Mouse (Mus musculus) myocyte (in vitro differentiated cells): Measurements from ENCODE around the gene Elac2. TPM values are rescaled to one million over a fixed set of nuclear protein-coding genes. Genes with fewer than 3 reads are reported as not detected.

ENCODE experiments used
- H3K27me3 ChIP-seq: one replicate; pipeline ENCODE4 v1.6.1; 2011; ENCODE audit not compliant: control insufficient read depth, insufficient read depth, insufficient read length
- H3K36me3 ChIP-seq: one replicate; pipeline ENCODE4 v1.6.1; 2011; ENCODE audit not compliant: control insufficient read depth, insufficient read depth
- H3K4me2 ChIP-seq: one replicate; pipeline ENCODE4 v1.6.1; 2011; ENCODE audit warnings: low read depth, control low read depth
- H3K4me3 ChIP-seq: one replicate; pipeline ENCODE4 v1.5.1; 2011; ENCODE audit warnings: mild to moderate bottlenecking, control low read depth, moderate library complexity
- H3K79me2 ChIP-seq: one replicate; pipeline ENCODE4 v1.6.1; 2011; ENCODE audit not compliant: control insufficient read depth, insufficient read depth
- H3ac ChIP-seq: one replicate; pipeline ENCODE4 v1.6.1; 2011; ENCODE audit not compliant: control insufficient read depth, insufficient read length
- CEBPB ChIP-seq: IDR thresholded peaks from 2 replicates; pipeline ENCODE4 v1.6.1; 2011; ENCODE audit warnings: mild to moderate bottlenecking, moderate library complexity; ENCODE audit not compliant: poor library complexity, insufficient read depth, severe bottlenecking
- E2F4 ChIP-seq: IDR thresholded peaks from one replicate; pipeline ENCODE4 v1.6.1; 2011; ENCODE audit warnings: mild to moderate bottlenecking, control low read depth, moderate library complexity; ENCODE audit not compliant: insufficient read depth
- MAX ChIP-seq: IDR thresholded peaks from one replicate; pipeline ENCODE4 v1.6.1; 2011; ENCODE audit warnings: low read depth, mild to moderate bottlenecking, control low read depth
- MYOD1 ChIP-seq, 3 experiments: IDR thresholded peaks; one replicate each; pipeline ENCODE4 v1.6.1; 2011; ENCODE audit warnings: control low read depth in 2 of 3, low read depth in 2 of 3, mild to moderate bottlenecking in 2 of 3, moderate library complexity in 1 of 3; ENCODE audit not compliant: insufficient read length in 2 of 3, control insufficient read depth in 1 of 3
- MYOG ChIP-seq, 3 experiments: IDR thresholded peaks; one replicate each; pipeline ENCODE4 v1.6.1; 2011; ENCODE audit warnings: control low read depth in 2 of 3, low read depth in 2 of 3, mild to moderate bottlenecking in 2 of 3; ENCODE audit not compliant: insufficient read length in 2 of 3, control insufficient read depth in 1 of 3, insufficient read depth in 1 of 3
- POLR2A ChIP-seq: IDR thresholded peaks from one replicate; pipeline ENCODE4 v1.6.1; 2011; ENCODE audit warnings: low read depth, mild to moderate bottlenecking, control low read depth, moderate library complexity; ENCODE audit not compliant: insufficient read length
- POLR2AphosphoS2 ChIP-seq: IDR thresholded peaks from one replicate; pipeline ENCODE4 v1.6.1; 2011; ENCODE audit warnings: low read depth, control low read depth; ENCODE audit not compliant: insufficient read length
- REST ChIP-seq: IDR thresholded peaks from one replicate; pipeline ENCODE4 v1.6.1; 2011; ENCODE audit warnings: mild to moderate bottlenecking, control low read depth, moderate library complexity; ENCODE audit not compliant: insufficient read depth, insufficient read length
- SRF ChIP-seq: IDR thresholded peaks from one replicate; pipeline ENCODE4 v1.6.1; 2011; ENCODE audit warnings: low read depth; ENCODE audit not compliant: control insufficient read depth, insufficient read length
- TCF12 ChIP-seq: IDR thresholded peaks from one replicate; pipeline ENCODE4 v1.6.1; 2011; ENCODE audit warnings: mild to moderate bottlenecking, control low read depth; ENCODE audit not compliant: poor library complexity, insufficient read depth, severe bottlenecking
- TCF3 ChIP-seq: IDR thresholded peaks from one replicate; pipeline ENCODE4 v1.6.1; 2011; ENCODE audit warnings: low read depth, control low read depth; ENCODE audit not compliant: insufficient read length
- USF1 ChIP-seq: IDR thresholded peaks from one replicate; pipeline ENCODE4 v1.6.1; 2011; ENCODE audit warnings: low read depth, mild to moderate bottlenecking, control low read depth, moderate library complexity
- polyA plus RNA-seq: library from polyadenylated mRNA; unstranded; fragments of >200 nt; fragmentation: generic; extraction: Trizol; gene quantifications from one replicate; pipeline ENCODE4 v1.2.1, GENCODE M21; 2012; ENCODE audit warnings: missing spikeins

Gene Elac2
- 36.4 TPM for polyA plus RNA-seq

DNA sequence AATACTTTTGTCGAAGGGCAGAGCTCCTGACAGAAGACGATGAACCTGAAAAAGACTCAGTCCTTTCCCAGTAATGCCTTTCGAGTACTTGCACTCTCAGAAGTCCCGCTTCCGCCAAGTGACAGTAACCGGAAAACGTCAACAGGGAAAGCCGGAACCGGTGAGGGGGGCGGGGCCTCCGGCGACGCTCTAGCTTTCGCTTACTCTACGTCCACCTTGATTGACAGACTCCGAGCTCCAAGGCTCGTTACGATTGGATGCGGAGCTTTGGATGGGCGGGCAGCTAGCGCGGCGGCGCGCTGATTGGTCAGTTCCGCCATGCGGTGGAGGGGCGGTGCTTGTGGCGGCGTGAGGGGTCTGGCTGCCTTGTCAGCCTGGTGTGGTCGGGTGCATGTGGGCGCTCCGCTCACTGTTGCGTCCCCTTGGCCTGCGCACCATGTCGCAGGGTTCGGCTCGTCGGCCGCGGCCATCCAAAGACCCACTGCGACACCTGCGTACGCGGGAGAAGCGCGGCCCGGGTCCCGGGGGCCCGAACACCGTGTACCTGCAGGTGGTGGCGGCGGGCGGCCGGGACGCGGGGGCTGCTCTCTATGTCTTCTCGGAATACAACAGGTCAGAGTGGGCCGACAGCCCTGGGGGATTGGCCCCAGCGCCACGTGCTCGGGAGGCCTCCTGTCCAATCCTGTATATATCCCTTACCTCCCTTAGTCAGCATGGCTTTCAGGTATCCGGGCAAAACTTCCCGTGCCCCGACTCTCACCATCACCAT lies at the start of gene Elac2:
Gene Elac2 (plus strand): TSS at position 319 of the 769 bp plus-strand sequence.
- peak within 1 kb of the TSS; percentile 79 for H3ac ChIP-seq
- no peaks in the 10 kb centered on the region for H3K27me3 ChIP-seq
- no peak for TF ChIP-seq SRF
- peak; percentile 97 for TF ChIP-seq POLR2A
- TF ChIP-seq MYOG (IDR thresholded peaks at IDR 0.05; ENCODE audit: control insufficient read depth in 1 of 3, insufficient read depth in 1 of 3, insufficient read length in 2 of 3, low read depth in 2 of 3): peak in 1 of 3 experiments; percentile 12
- TF ChIP-seq POLR2AphosphoS2: peak; percentile 91
- TF ChIP-seq E2F4: peak; percentile 24
- no peak for TF ChIP-seq TCF12
- no peak for TF ChIP-seq MAX
- TF ChIP-seq MYOD1 (IDR thresholded peaks at IDR 0.05; ENCODE audit: control insufficient read depth in 1 of 3, insufficient read length in 2 of 3, low read depth in 2 of 3): no peak
- H3K36me3 ChIP-seq: peaks cover 14% of the 10 kb centered on the region
- H3K4me3 ChIP-seq: peak within 1 kb of the TSS; percentile 34
- H3K79me2 ChIP-seq: no peaks in the 10 kb centered on the region
- peak within 1 kb of the TSS; percentile 94 for H3K4me2 ChIP-seq

DNA sequence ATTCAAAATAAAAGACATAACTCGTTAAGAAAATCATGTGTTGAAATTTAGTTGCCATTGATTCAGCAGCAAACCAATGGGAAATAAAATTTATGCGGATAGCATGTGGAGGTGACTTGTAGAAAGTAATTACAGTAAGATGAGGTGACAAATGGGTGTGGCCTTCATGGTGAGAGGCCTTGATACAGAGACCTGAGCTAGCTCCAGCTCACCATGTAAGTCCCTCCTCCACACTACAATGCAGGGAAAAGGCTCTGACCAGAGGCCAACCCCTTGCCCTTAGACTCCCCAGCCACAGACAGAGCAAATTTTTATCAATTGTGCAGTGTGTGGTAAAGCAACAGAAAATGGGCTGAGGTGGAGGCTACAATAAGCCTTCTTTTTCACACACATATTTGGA lies 49.7 kb upstream of the Elac2 start:
- no peaks in the 10 kb centered on the region for H3K36me3 ChIP-seq
- no peak overlapping the region for H3ac ChIP-seq
- no peak overlapping the region for H3K4me2 ChIP-seq
- H3K4me3 ChIP-seq: no peak overlapping the region
- TF ChIP-seq POLR2A (no peak), MAX (no peak), USF1 (no peak), POLR2AphosphoS2 (no peak), TCF3 (no peak), SRF (no peak), E2F4 (no peak), MYOG (IDR thresholded peaks at IDR 0.05; ENCODE audit: control insufficient read depth in 1 of 3, insufficient read depth in 1 of 3, insufficient read length in 2 of 3, low read depth in 2 of 3) (no peak), MYOD1 (IDR thresholded peaks at IDR 0.05; ENCODE audit: control insufficient read depth in 1 of 3, insufficient read length in 2 of 3, low read depth in 2 of 3) (no peak), REST (no peak), TCF12 (no peak), CEBPB (no peak)
- peaks cover 4% of the 10 kb centered on the region for H3K27me3 ChIP-seq
- H3K79me2 ChIP-seq: no peaks in the 10 kb centered on the region

DNA sequence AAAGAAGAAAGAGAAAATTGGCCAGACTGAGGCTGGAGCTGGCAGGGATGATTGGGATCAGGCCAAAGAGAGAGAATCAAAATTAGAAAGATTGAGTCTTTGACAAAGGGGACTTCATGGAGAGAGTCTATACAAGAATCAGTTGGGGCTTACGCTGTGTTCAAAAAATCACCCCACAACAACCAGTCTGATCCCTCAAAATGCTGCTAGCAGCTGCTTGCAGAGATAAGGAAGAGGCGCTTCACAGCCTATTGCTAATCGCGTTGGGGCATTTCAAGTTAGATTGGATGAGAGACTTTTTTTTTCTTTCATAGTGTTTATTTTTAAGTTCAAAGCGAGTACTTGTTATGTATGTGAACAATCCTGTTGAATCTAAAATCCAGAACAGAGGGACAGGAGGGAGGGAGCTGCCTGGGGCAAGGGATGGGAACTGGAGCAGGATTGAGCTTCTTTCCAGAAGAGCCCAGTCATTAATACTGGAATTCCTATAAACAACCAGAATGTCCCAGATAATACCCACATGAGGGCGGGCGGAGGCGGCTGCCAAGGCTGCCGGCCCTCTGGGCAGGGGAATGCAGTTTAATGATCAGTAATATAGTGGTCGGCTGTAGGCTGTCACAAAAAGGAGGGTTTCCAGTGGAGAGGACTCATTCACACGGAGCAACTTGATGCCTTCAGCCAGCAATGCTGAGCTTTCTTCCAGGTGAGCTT lies 47.6 kb upstream of the Elac2 start:
- H3K79me2 ChIP-seq: no peaks in the 10 kb centered on the region
- no peak overlapping the region for H3ac ChIP-seq
- TF ChIP-seq POLR2A (no peak), TCF3 (no peak), MYOG (IDR thresholded peaks at IDR 0.05; ENCODE audit: control insufficient read depth in 1 of 3, insufficient read depth in 1 of 3, insufficient read length in 2 of 3, low read depth in 2 of 3) (no peak), SRF (no peak), E2F4 (no peak), CEBPB (no peak), TCF12 (no peak), POLR2AphosphoS2 (no peak)
- peaks cover 4% of the 10 kb centered on the region for H3K27me3 ChIP-seq
- no peaks in the 10 kb centered on the region for H3K36me3 ChIP-seq
- H3K4me2 ChIP-seq: no peak overlapping the region
- H3K4me3 ChIP-seq: no peak overlapping the region

DNA sequence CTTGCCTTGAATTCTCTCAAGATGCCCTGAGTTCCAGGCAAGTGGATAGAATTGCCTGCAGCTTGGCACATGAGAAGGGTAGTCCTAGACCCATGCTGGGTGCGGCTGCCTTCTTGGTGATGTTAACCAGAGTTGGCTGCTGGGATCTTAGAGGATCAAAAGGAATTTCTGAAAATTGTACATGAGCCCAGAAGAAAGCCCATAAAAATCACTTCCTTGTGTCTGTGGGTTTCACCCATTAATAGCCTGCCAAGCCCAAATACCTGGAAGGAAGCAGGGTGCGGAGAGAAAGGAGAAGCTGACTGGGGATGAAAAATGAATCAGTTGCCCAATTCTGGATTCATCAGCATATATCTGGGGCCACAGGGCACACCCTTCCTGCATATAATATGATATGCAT lies 41.6 kb upstream of the Elac2 start:
- Histone ChIP-seq H3K27me3 (no peaks in the 10 kb centered on the region), H3K79me2 (no peaks in the 10 kb centered on the region), H3ac (no peak overlapping the region), H3K36me3 (no peaks in the 10 kb centered on the region), H3K4me2 (no peak overlapping the region), H3K4me3 (no peak overlapping the region)
- TF ChIP-seq USF1: no peak
- no peak for TF ChIP-seq POLR2AphosphoS2
- no peak for TF ChIP-seq REST
- TF ChIP-seq POLR2A: no peak
- no peak for TF ChIP-seq MYOG (IDR thresholded peaks at IDR 0.05; ENCODE audit: control insufficient read depth in 1 of 3, insufficient read depth in 1 of 3, insufficient read length in 2 of 3, low read depth in 2 of 3)
- no peak for TF ChIP-seq CEBPB
- TF ChIP-seq TCF12: no peak
- TF ChIP-seq TCF3: no peak
- TF ChIP-seq SRF: no peak
- TF ChIP-seq MYOD1 (IDR thresholded peaks at IDR 0.05; ENCODE audit: control insufficient read depth in 1 of 3, insufficient read length in 2 of 3, low read depth in 2 of 3): no peak
- TF ChIP-seq E2F4: no peak
- no peak for TF ChIP-seq MAX
